Mouse (Mus musculus): ENCODE results near the gene Dstn. TPM values are rescaled to one million over a fixed set of nuclear protein-coding genes. Genes with fewer than 3 reads are reported as not detected.

The Dstn gene
- total RNA-seq, 2 experiments from 2014 or later = 118 to 129 TPM

- DNase-seq (ENCODE audit: low spot score in 2 of 2) = no peak
These were observed 36.6 kb downstream of the Dstn start for GRCm38 (mm10) chr2:143951546-143952315.

- no peak for DNase-seq (ENCODE audit: low spot score in 2 of 2)
These were observed 38.8 kb downstream of the Dstn start for GRCm38 (mm10) chr2:143953944-143954343.

- no peak for DNase-seq (ENCODE audit: low spot score in 2 of 2)
These were observed 39.9 kb downstream of the Dstn start for GRCm38 (mm10) chr2:143955004-143955403.

- DNase-seq (ENCODE audit: low spot score in 2 of 2) = no peak
These were observed 40.6 kb downstream of the Dstn start for GRCm38 (mm10) chr2:143955746-143956145.

DNA sequence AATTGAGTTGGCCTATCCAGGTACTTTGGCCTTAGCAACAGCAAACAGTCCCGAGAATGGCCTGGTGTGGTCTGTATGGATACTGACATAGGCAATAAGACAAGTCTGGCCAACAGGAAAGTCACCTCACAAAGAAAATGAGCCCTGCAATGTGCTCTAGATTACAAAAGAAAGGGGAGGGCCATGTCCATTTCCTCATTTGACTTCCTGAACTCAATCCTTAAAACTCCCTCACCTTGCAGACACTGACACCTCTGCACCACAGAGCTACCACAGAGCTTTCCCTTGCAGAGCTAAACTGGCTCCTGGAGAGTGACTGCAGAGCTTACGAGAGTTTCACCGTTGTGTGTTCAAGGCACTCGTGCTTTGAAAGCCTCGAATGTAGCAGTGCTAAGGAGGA, 47.1 kb downstream of the Dstn start:
- no peak for DNase-seq (ENCODE audit: low spot score in 2 of 2)

- no peak for DNase-seq (ENCODE audit: low spot score in 2 of 2)
These were observed 48.2 kb downstream of the Dstn start for GRCm38 (mm10) chr2:143963318-143963717.

GRCm38 (mm10) chr2:143969260-143969659, 54.1 kb downstream of the Dstn start:
- no peak for DNase-seq (ENCODE audit: low spot score in 2 of 2)

DNA sequence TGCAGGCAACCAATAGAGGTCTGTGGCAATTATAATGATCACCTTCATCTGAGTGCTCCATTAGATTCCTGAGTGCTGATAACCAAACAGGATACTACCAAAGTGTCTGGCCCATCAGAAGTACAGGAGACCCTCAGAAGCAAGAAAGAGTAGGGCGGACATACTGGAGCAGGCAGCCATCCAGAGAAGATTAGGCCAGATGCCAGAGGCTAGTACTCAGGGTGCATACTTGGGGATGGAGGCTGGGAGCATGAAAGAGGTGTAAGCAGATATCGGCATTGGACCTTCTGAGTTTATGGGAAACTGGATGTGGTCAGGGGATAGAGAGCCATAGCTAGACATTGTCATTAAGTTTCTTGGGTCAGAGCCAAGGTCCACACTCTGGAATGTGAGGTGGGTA, 55.7 kb downstream of the Dstn start:
- DNase-seq (ENCODE audit: low spot score in 2 of 2) = no peak

GRCm38 (mm10) chr2:143971887-143972286, 56.8 kb downstream of the Dstn start:
- DNase-seq (ENCODE audit: low spot score in 2 of 2) = no peak

GRCm38 (mm10) chr2:143973161-143973560, 58.0 kb downstream of the Dstn start:
- DNase-seq (ENCODE audit: low spot score in 2 of 2) = no peak

DNA sequence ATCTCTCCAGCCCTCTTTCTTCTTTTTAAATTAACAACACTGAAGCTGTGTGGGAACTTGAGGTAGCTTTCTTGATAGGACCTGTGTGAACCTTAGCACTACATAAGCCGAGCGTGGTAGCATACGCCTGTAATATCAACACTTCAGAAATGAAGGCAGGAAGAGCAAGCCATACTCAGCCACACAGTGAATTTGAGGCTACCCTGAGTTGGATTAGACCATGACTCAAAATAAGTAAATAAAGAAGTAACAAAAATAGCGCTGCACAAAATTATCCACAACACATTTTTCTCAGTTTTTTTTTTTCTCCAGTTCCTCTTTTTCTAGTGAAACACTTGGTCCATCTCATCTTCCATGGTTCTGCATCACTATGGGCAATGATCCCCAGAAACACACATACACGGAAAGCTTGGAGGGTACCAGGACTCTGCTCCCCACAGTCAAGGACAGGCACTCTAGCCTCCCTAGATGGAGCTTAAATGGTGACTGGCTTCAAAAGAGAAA, 60.1 kb downstream of the Dstn start:
- DNase-seq (ENCODE audit: low spot score in 2 of 2) = no peak

- no peak for DNase-seq (ENCODE audit: low spot score in 2 of 2)
These were observed 63.5 kb downstream of the Dstn start for GRCm38 (mm10) chr2:143978444-143979147.

- DNase-seq (ENCODE audit: low spot score in 2 of 2) = peak in 1 of 2 experiments; percentile 64
These were observed 65.8 kb downstream of the Dstn start for GRCm38 (mm10) chr2:143980781-143981398.

DNA sequence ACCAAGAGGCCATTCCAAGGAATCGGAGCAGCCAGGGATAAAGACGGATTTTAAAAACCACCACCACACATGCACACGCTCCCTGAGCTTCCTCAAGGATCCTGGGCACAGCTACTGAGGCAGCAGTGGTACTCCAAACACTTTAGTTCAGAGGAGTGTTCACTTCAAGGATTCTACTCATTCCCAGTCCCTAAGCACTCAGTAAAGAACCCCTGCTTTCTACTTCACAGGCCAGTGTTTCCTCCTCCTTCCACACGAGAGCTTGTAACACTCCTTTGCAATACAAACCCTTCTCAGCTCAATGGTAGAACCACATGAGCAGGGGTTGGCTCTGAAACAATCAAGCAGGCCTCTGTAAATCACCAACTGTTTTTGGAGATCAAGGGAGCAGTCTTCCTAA, 67.0 kb downstream of the Dstn start:
- no peak for DNase-seq (ENCODE audit: low spot score in 2 of 2)

- DNase-seq (ENCODE audit: low spot score in 2 of 2) = no peak
These were observed 67.8 kb downstream of the Dstn start for GRCm38 (mm10) chr2:143982901-143983300.

DNA sequence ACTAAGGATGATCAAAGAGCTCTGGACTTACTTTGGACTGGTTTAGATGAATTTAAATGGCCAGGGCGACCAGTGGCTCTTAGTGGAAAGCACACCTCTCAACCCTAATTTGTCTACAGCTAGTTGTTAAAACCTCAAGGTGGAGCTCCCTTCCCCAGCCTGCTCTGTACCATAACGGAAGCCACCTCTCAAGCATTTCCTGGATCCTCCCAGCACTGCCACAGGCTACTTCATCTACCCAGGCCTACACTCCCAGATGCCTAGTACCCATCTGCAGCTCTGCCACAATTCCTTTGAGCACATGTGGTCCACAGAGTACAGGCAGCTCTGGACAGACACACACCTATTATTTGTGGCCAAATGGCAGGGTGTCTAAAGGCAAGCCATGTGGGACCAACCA, 68.4 kb downstream of the Dstn start:
- no peak for DNase-seq (ENCODE audit: low spot score in 2 of 2)

DNA sequence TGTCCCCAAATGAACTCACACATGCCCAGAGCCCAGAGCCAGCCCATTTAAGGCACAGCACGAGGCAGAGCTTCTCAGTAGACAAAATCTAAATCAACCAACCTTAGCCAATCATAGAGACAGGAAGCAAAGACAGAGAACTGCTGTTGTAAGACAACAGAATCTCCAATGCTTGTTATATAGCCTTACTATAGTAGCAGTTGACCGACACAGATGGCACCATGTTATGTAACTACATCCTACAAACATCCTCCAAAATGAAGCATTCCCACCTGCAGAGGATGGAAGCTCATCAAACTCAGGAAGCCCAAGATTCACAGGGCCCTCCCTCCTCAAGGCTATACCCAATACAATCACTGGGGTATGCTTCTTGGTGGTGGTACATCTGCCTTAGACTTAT, 72.4 kb downstream of the Dstn start:
- no peak for DNase-seq (ENCODE audit: low spot score in 2 of 2)

DNA sequence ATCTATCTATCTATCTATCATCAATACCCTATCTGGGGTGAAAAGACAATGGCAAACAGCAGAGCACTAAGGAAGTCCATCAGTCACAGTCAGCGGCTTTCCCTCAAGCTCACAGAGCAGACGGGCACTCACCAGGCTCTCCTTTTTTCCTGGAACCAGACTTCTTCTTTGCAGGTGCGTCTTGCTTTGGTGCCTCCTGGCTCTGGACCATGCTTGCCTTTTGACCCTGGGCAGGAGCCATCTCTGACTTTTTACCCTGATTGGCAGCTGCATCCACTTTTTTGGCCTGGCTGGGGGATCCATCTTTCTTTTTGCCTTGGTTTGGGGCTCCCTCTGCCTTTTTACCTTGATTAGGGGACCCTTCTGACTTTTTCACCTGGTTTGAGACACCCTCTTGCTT, 72.9 kb downstream of the Dstn start:
- DNase-seq (ENCODE audit: low spot score in 2 of 2) = no peak

DNA sequence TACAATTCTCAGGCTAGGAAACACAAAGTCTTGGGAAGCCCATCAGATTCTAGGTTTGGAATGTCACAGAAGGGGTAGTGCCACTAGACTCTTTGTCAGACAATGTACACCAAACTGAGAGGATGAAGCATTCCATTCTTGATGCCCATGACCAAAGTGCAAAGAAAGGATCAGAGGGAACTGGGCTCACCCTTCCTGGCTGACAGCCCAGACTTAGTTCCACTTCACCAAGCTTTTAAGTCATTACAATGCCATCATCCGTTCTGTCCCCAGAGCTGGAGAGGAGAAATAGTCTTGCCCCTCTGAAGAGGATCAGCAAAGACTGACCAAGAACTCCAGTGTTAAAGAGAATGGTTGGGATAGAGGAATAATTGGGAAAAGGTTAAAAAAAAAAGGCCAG, 75.9 kb downstream of the Dstn start:
- no peak for DNase-seq (ENCODE audit: low spot score in 2 of 2)

DNA sequence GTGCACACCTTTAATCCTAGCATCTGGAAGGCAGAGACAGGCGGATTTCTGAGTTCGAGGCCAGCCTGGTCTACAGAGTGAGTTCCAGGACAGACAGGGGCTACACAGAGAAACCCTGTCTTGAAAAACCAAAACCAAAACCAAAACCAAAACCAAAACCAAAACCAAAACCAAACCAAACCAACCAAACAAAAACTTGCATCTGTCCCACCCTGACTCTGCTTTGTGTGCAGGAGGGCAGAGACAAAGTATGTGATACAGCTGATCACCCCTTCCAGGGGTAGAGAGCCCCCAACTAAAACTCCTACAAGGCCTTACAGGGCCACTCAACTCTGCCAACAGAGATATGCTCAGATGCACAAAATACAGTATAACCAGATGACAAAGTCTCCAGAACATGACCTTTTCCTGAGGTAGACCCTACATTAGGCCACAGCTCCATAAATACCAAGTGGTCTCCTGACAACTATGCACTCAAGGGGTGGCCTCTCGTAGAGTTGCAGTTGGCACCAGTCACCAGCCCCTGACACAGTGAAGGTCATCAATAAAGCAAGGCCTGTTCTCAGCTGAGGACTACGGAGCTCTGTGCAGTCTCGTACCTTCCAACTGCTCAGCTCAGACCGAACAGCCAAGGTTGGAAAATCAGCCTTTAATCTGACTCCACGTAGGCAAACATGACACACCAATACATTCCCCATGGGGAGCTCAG, 77.0 kb downstream of the Dstn start:
- DNase-seq (ENCODE audit: low spot score in 2 of 2) = no peak
